Mouse (Mus musculus) kidney, adult 10 weeks (tissue): ENCODE measurements around the gene Qtrt1. TPM values are rescaled to one million over a fixed set of nuclear protein-coding genes. Genes with fewer than 3 reads are reported as not detected.

Experiments
- polyA plus RNA-seq: library from polyadenylated mRNA; stranded (reverse); fragments of 350-450 nt; fragmentation: Illumina TruSeq; extraction: RNeasy Lipid Tissue Mini Kit (QIAGEN cat#74804); gene quantifications from one replicate; pipeline ENCODE4 v1.2.3, GENCODE M21; 2014; ENCODE audit warnings: low read depth, low replicate concordance

Gene Qtrt1
- not detected for polyA plus RNA-seq

GRCm38 (mm10) chr9:21411669-21412550, at the start of gene Qtrt1:
Qtrt1 (plus strand) TSS chr9:21411837.

GRCm38 (mm10) chr9:21367357-21368111, 44.1 kb upstream of the Qtrt1 start, which contains the start of gene Ilf3:
Ilf3 (plus strand) TSS chr9:21367871.

GRCm38 (mm10) chr9:21424631-21425555, 13.3 kb downstream of the Qtrt1 start, which contains the start of gene Dnm2:
Dnm2 (plus strand) TSS chr9:21424908.

Other genes starting within 250 kb of the Qtrt1 start
- 0.93 TPM for gene Pde4a, start 246.1 kb upstream of the Qtrt1 start, polyA plus RNA-seq
- gene Keap1, start 172.5 kb upstream of the Qtrt1 start, polyA plus RNA-seq: 7.0 TPM
- not detected for gene S1pr5, start 163.4 kb upstream of the Qtrt1 start, polyA plus RNA-seq
- gene Atg4d, start 146.5 kb upstream of the Qtrt1 start, polyA plus RNA-seq: 1.3 TPM
- gene Kri1, start 123.9 kb upstream of the Qtrt1 start, polyA plus RNA-seq: 3.3 TPM
- 3.2 TPM for gene Cdkn2d, start 120.4 kb upstream of the Qtrt1 start, polyA plus RNA-seq
- 3.4 TPM for gene Ap1m2, start 99.5 kb upstream of the Qtrt1 start, polyA plus RNA-seq
- 13.9 TPM for gene Slc44a2, start 91.1 kb upstream of the Qtrt1 start, polyA plus RNA-seq
- gene Ilf3, start 44.0 kb upstream of the Qtrt1 start, polyA plus RNA-seq: 12.2 TPM
- gene Dnm2, start 13.1 kb downstream of the Qtrt1 start, polyA plus RNA-seq: 17.1 TPM
- gene Tmed1, start 98.4 kb downstream of the Qtrt1 start, polyA plus RNA-seq: 2.7 TPM
- gene AB124611, start 114.3 kb downstream of the Qtrt1 start, polyA plus RNA-seq: not detected
- gene Carm1, start 135.1 kb downstream of the Qtrt1 start, polyA plus RNA-seq: 2.7 TPM
- 55.9 TPM for gene Timm29, start 180.9 kb downstream of the Qtrt1 start, polyA plus RNA-seq
- gene Yipf2, start 181.0 kb downstream of the Qtrt1 start, polyA plus RNA-seq: 6.8 TPM
- gene Smarca4, start 204.3 kb downstream of the Qtrt1 start, polyA plus RNA-seq: 3.3 TPM